Comparison of ENCODE assay signal across 11 mouse cellular contexts in genomic region chr9:120775721-120776120, GRCm38 (mm10).
DNase-seq lines count a peak whose midpoint lies in the region; ATAC-seq and TF ChIP-seq lines count a peak whose summit lies in the region.
"Had no signal": no experiment of that assay in that cellular context is flagged by ENCODE, and none has a peak within 500 bp of the region (broad histone marks: within the 10 kb centered on the region; RNA-seq: fewer than 3 reads in every experiment).

No protein-coding gene starts in this region.

- H3K4me2 ChIP-seq in heart, embryonic 15.5 days: no peak overlapping the region
- peak overlapping the region; percentile 43 for H3K4me2 ChIP-seq in liver, postnatal 0 days (ENCODE audit: low read depth, low read length)
- H3K4me2 ChIP-seq: midbrain, embryonic 12.5 days had no signal

- no peaks in the 10 kb centered on the region for H3K36me3 ChIP-seq in kidney, adult 2 months (ENCODE audit: control insufficient read depth, insufficient read depth, low read length)
- peaks cover 0 to 14% of the 10 kb centered on the region in 2 experiments; a peak in 2 of 4 replicates for H3K36me3 ChIP-seq in MEL (ENCODE audit: control insufficient read depth in 1 of 2, insufficient read depth in 2 of 2, low read length in 2 of 2)
- H3K36me3 ChIP-seq in heart, embryonic 15.5 days: no peaks in the 10 kb centered on the region
- H3K36me3 ChIP-seq in liver, postnatal 0 days (replicated peaks; ENCODE audit: insufficient read depth, low read length): no peaks in the 10 kb centered on the region
- H3K36me3 ChIP-seq: midbrain, embryonic 12.5 days had no signal

- WGBS in kidney, adult 2 months: 74% methylated on average over 3 of the region's 3 CpGs
- 69% methylated on average over 3 of the region's 3 CpGs for WGBS in heart, embryonic 15.5 days
- WGBS in liver, postnatal 0 days (ENCODE audit: insufficient replicate concordance): 41% methylated on average over 3 of the region's 3 CpGs

- 0 out of 2 replicates have a peak, but pooled peaks have one; percentile 6 for TF ChIP-seq CTCF in kidney, adult 2 months (conservative IDR thresholded peaks at IDR 0.05; ENCODE audit: insufficient read depth, insufficient read length, low read depth, low read length)
- TF ChIP-seq CTCF in MEL (IDR thresholded peaks at IDR 0.05 in 2 of 3, conservative IDR thresholded peaks at IDR 0.05 in 1 of 3; ENCODE audit: control insufficient read depth in 1 of 3, insufficient read depth in 1 of 3, low read depth in 2 of 3, low read length in 3 of 3, poor library complexity in 1 of 3, severe bottlenecking in 1 of 3): peak in 1 of 3 experiments; percentile 22; a peak in 2 of 6 replicates
- 0 out of 2 replicates have a peak, but pooled peaks have one; percentile 11 for TF ChIP-seq CTCF in liver, postnatal 0 days (IDR thresholded peaks at IDR 0.05; ENCODE audit: low read depth)

- peaks cover 15% of the 10 kb centered on the region for H3K4me1 ChIP-seq in kidney, adult 2 months (ENCODE audit: control insufficient read depth, insufficient read depth, low read length)
- peaks cover 0 to 11% of the 10 kb centered on the region in 2 experiments for H3K4me1 ChIP-seq in MEL (ENCODE audit: control insufficient read depth in 1 of 2, insufficient read depth in 2 of 2, low read length in 2 of 2)
- peaks cover 29% of the 10 kb centered on the region for H3K4me1 ChIP-seq in heart, embryonic 15.5 days (replicated peaks)
- peaks cover 30% of the 10 kb centered on the region for H3K4me1 ChIP-seq in liver, postnatal 0 days (ENCODE audit: insufficient read depth)

- H3K9me3 ChIP-seq in MEL (replicated peaks; ENCODE audit: insufficient read depth, low read length): no peaks in the 10 kb centered on the region
- H3K9me3 ChIP-seq in heart, embryonic 15.5 days (replicated peaks): no peaks in the 10 kb centered on the region
- no peaks in the 10 kb centered on the region for H3K9me3 ChIP-seq in liver, postnatal 0 days (ENCODE audit: low read length)
- H3K9me3 ChIP-seq: midbrain, embryonic 12.5 days had no signal

- DNase-seq in kidney, adult 2 months: no peak
- no peak for DNase-seq in kidney, postnatal 36 days
- DNase-seq in MEL (ENCODE audit: low read depth, low spot score): peak; percentile 43
- DNase-seq in liver, postnatal 0 days: no peak
- DNase-seq in c-Kit-positive CD71-positive TER-119-positive erythroid progenitor cells, embryonic 14.5 days (ENCODE audit: low spot score): no peak
- DNase-seq in cerebellum, adult 11 months: no peak
- no peak for DNase-seq in ovary, postnatal 14 days (ENCODE audit: low spot score)
- DNase-seq: cerebellum, postnatal 10 days; thymus, postnatal 36 days had no signal

- no peak for ATAC-seq in heart, embryonic 15.5 days (replicated peaks; ENCODE audit: insufficient number of reproducible peaks, insufficient read depth, low FRiP score, low read depth)
- no peak for ATAC-seq in liver, postnatal 0 days

- H3K27ac ChIP-seq in kidney, adult 2 months (ENCODE audit: insufficient read depth, low read depth, low read length): 0 out of 2 replicates have a peak overlapping the region, but pooled peaks have one; percentile 51
- peak overlapping the region; percentile 81 for H3K27ac ChIP-seq in MEL (ENCODE audit: control insufficient read depth, low read depth, low read length)
- peak overlapping the region; percentile 69 for H3K27ac ChIP-seq in heart, embryonic 15.5 days
- H3K27ac ChIP-seq in liver, postnatal 0 days (ENCODE audit: low read depth): peak overlapping the region; percentile 94
- H3K27ac ChIP-seq: midbrain, embryonic 12.5 days had no signal

- no peaks in the 10 kb centered on the region for H3K27me3 ChIP-seq in kidney, adult 2 months (replicated peaks; ENCODE audit: control insufficient read depth, insufficient read depth, low read length)
- H3K27me3 ChIP-seq in MEL (ENCODE audit: control insufficient read depth in 1 of 2, insufficient read depth in 2 of 2, low read length in 2 of 2): no peaks in the 10 kb centered on the region; a peak in 1 of 4 replicates
- no peaks in the 10 kb centered on the region for H3K27me3 ChIP-seq in heart, embryonic 15.5 days
- H3K27me3 ChIP-seq in liver, postnatal 0 days (ENCODE audit: insufficient read depth, low read length): no peaks in the 10 kb centered on the region
- H3K27me3 ChIP-seq: midbrain, embryonic 12.5 days had no signal

- TF ChIP-seq POLR2A in kidney, adult 2 months (IDR thresholded peaks at IDR 0.05; ENCODE audit: low read depth, low read length): no peak
- no peak for TF ChIP-seq POLR2A in MEL (IDR thresholded peaks at IDR 0.05; ENCODE audit: control insufficient read depth in 1 of 2, insufficient read depth in 1 of 2, low read depth in 1 of 2, low read length in 2 of 2, poor library complexity in 1 of 2)

- TF ChIP-seq RAD21 in MEL (IDR thresholded peaks at IDR 0.05; ENCODE audit: low read depth, low read length): no peak

- no peaks in the 10 kb centered on the region for H3K79me2 ChIP-seq in MEL (ENCODE audit: control insufficient read depth, insufficient read depth, low read length, poor library complexity)

- no peak overlapping the region for H3K9ac ChIP-seq in MEL (ENCODE audit: control insufficient read depth, low read depth, low read length, poor library complexity, severe bottlenecking)
- no peak overlapping the region for H3K9ac ChIP-seq in heart, embryonic 15.5 days
- H3K9ac ChIP-seq in liver, postnatal 0 days (replicated peaks): peak overlapping the region; percentile 11; the same call in 1 of the 2 replicates
- H3K9ac ChIP-seq: midbrain, embryonic 12.5 days had no signal

- no peak for TF ChIP-seq EP300 in MEL (IDR thresholded peaks at IDR 0.05; ENCODE audit: low read depth in 1 of 2, low read length in 2 of 2)
- no peak for TF ChIP-seq EP300 in liver, postnatal 0 days (IDR thresholded peaks at IDR 0.05; ENCODE audit: low read depth)

- H3K4me3 ChIP-seq in kidney, adult 2 months (ENCODE audit: insufficient read depth, low read depth, low read length): no peak overlapping the region
- H3K4me3 ChIP-seq in MEL (ENCODE audit: control insufficient read depth in 1 of 2, insufficient read depth in 1 of 2, low read depth in 2 of 2, low read length in 2 of 2): no peak overlapping the region
- H3K4me3 ChIP-seq in heart, embryonic 15.5 days: no peak overlapping the region
- no peak overlapping the region for H3K4me3 ChIP-seq in liver, postnatal 0 days (ENCODE audit: low read depth, low read length)
- H3K4me3 ChIP-seq: midbrain, embryonic 12.5 days had no signal

TF ChIP-seq in MEL, 35 proteins besides CTCF, POLR2A, EP300 and RAD21:
- no peak for TF ChIP-seq SIN3A (IDR thresholded peaks at IDR 0.05; ENCODE audit: low read length)
- no peak for TF ChIP-seq CHD2 (IDR thresholded peaks at IDR 0.05; ENCODE audit: low read length)
